Mouse (Mus musculus): ENCODE data around the gene St6gal1.
"Not testable (repeated sequence)": the region's sequence is repeated elsewhere in the genome, so short reads cannot be mapped to it uniquely, and the experiment has no call there.

St6gal1 gene

GRCm38 (mm10) chr16:23224671-23225068 is at the start of gene St6gal1:
TSS of gene St6gal1 (plus strand) at chr16:23224740.
- in situ Hi-C loops (cut with MboI; ENCODE audit: low sequenced_read_pairs) = no loop called here

GRCm38 (mm10) chr16:23174855-23175254 is 49.7 kb upstream of the St6gal1 start:
- in situ Hi-C loops (cut with MboI; ENCODE audit: low sequenced_read_pairs) = no loop called here

- in situ Hi-C loops (cut with MboI; ENCODE audit: low sequenced_read_pairs) = no loop called here
These were observed 48.6 kb upstream of the St6gal1 start for GRCm38 (mm10) chr16:23175956-23176355.

- in situ Hi-C loops (cut with MboI; ENCODE audit: low sequenced_read_pairs) = no loop called here
These were observed 46.7 kb upstream of the St6gal1 start for GRCm38 (mm10) chr16:23177856-23178255.

GRCm38 (mm10) chr16:23178796-23179195 is 45.7 kb upstream of the St6gal1 start:
- in situ Hi-C loops (cut with MboI; ENCODE audit: low sequenced_read_pairs) = no loop called here

GRCm38 (mm10) chr16:23179436-23179835 is 45.1 kb upstream of the St6gal1 start:
- in situ Hi-C loops (cut with MboI; ENCODE audit: low sequenced_read_pairs) = not testable (repeated sequence)

GRCm38 (mm10) chr16:23181054-23181453 is 43.5 kb upstream of the St6gal1 start:
- in situ Hi-C loops (cut with MboI; ENCODE audit: low sequenced_read_pairs) = no loop called here

GRCm38 (mm10) chr16:23181487-23181886 is 43.1 kb upstream of the St6gal1 start:
- in situ Hi-C loops (cut with MboI; ENCODE audit: low sequenced_read_pairs) = no loop called here

- in situ Hi-C loops (cut with MboI; ENCODE audit: low sequenced_read_pairs) = no loop called here
These were observed 42.5 kb upstream of the St6gal1 start for GRCm38 (mm10) chr16:23181942-23182597.

DNA sequence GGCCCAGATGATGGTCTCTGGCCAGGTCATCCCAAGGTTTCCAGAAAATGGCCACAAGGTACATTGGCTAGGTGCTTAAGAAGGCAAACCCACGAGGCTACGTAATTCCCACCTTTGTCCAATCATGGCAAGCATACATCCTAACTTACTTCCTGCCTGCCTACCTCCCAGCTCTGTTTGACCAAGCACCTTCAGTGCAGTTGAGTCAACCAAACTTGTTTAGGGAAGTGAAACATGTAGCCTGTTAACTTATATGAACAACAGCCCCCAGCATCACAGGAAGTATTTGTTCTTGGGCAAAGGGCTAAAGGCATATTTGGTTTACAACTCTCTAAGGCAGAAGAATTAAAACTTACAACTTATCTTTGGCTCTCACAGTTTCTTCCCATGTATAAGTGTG is 38.7 kb upstream of the St6gal1 start:
- in situ Hi-C loops (cut with MboI; ENCODE audit: low sequenced_read_pairs) = no loop called here

DNA sequence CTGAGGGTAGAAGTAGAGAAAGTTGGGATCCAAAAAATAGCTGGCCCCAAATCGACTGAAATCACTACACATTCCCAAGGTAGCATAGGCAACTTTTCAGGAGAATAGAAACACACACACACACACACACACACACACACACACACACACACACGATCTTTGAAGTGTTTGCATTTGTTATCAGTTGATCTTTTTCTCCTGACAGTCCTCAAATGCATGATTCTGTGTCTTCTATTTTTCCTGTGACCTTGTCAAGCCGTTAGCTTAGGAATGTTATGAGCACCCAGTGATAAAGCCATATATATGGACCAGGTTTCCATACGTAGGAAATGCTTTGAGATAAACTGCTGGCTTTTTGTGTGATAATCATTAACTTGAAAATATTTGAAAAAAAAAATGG is 38.1 kb upstream of the St6gal1 start:
- in situ Hi-C loops (cut with MboI; ENCODE audit: low sequenced_read_pairs) = no loop called here

DNA sequence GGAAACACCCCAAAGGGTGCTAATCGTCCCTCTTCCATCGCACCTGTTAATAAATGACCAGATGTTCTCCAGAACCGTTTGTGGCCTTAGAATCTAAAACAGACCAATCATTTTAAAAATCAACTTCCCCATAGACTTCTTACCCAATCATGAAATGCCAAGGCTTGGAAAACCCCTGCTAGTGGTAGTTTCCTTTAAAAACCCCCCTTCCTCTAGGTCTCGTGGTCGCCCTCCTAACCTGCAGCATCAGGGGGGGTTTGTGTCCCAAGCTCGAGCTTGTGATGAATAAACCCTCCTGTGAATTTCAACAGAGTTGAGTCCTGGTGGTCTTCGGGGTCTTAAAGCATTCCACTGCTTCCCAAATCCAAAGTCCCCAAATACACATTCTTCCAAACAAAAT is 36.6 kb upstream of the St6gal1 start:
- in situ Hi-C loops (cut with MboI; ENCODE audit: low sequenced_read_pairs) = no loop called here

GRCm38 (mm10) chr16:23189612-23190011 is 34.9 kb upstream of the St6gal1 start:
- in situ Hi-C loops (cut with MboI; ENCODE audit: low sequenced_read_pairs) = no loop called here

GRCm38 (mm10) chr16:23191560-23192242 is 32.8 kb upstream of the St6gal1 start:
- in situ Hi-C loops (cut with MboI; ENCODE audit: low sequenced_read_pairs) = no loop called here

- in situ Hi-C loops (cut with MboI; ENCODE audit: low sequenced_read_pairs) = no loop called here
These were observed 28.9 kb upstream of the St6gal1 start for GRCm38 (mm10) chr16:23195618-23196017.

DNA sequence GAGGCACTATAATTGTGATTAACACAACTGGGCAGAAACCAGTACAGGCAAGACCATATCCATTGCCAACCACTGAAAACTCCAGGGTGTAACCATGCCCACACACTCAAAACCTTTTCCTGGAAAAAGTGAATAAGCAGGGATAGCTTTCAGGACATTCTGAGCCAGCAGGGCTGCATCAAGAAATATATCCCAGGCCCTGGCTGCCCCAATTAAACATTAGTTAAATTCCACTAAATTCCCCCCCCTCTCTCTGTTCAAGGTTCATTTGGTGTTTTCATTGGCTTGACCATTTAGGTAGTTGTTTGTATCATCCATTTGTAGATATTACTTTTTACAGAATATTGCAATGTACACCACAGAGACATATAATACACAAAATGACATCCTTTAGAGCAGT is 28.2 kb upstream of the St6gal1 start:
- in situ Hi-C loops (cut with MboI; ENCODE audit: low sequenced_read_pairs) = no loop called here

DNA sequence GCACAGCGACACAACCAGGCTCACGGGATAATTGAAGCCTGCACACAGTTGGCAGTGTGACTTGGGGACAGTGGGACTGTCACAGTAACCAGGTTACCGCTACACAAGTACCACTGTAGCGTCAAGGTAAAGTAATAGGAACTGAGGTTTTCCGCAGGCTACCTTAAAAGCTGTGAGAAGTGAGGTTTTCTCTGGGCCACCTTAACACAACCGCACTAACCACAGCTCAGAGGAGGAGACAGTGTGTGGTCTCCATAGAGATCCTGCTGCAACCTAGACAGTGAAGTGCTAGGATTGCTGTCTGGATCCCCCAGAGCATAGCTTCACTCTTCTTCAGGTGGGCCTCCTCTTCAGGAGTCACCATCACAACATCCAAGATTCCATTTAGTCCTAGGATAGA is 27.7 kb upstream of the St6gal1 start:
- in situ Hi-C loops (cut with MboI; ENCODE audit: low sequenced_read_pairs) = no loop called here

DNA sequence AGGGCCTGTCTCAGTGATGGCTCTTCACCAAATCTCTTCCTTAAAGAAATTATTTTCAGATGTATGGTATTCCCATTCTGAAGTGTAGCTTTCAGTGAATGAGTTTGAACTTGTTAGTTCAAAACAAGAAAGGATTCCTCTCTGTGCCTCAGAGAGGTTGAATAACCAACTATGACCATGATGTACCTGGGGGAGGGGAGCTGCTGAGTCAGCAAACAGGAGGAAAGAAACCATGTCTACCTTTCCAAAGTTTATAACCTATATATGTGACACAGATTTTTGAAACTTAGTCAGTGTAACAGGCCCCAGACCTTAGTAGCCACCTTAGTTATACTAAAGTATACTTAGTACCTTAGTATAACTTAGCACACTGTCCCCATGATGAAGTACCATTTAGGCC is 23.0 kb upstream of the St6gal1 start:
- in situ Hi-C loops (cut with MboI; ENCODE audit: low sequenced_read_pairs) = no loop called here

- in situ Hi-C loops (cut with MboI; ENCODE audit: low sequenced_read_pairs) = no loop called here
These were observed 10.2 kb upstream of the St6gal1 start for GRCm38 (mm10) chr16:23214314-23214713.

- in situ Hi-C loops (cut with MboI; ENCODE audit: low sequenced_read_pairs) = no loop called here
These were observed 9.2 kb upstream of the St6gal1 start for GRCm38 (mm10) chr16:23215241-23215900.

DNA sequence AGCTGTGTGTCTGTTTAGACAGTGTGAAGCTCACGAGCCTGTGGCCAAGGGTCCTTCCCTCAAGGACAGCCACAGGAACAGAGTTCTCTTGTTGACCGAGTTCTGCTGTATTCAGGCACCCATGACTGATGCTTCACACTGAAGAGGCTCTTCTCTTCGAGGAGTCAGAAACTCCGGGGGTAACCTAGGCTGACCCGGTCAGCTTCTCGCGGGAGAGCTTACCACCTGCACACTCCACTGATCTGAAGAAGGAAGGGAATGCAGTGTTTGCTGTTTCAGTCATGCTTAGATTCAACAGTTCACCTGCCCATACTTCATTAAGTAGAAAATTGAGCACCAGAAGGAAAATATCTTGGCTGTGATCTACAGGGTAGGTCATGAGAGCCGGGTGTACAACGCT is 8.2 kb upstream of the St6gal1 start:
- in situ Hi-C loops (cut with MboI; ENCODE audit: low sequenced_read_pairs) = no loop called here

DNA sequence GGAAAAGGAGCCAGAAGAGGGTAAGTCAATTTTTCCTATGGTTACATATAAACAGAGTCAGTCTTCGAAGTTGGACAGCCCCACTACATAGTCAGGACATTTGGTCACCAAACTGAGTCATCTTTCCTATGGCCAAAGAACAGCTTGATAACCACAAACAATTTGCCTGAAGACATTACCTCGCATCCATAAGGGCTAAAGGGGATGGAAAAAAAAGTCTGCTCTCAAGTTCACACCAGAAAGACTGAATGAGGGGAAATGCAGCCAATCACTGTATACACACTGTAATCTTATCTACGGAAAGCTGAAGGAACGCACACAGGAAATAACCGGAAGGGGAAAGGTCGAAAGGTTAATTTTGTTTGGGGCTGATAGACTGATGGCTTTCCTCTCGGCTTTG is 6.2 kb upstream of the St6gal1 start:
- in situ Hi-C loops (cut with MboI; ENCODE audit: low sequenced_read_pairs) = no loop called here
